Mouse (Mus musculus) adrenal gland, postnatal 4 days (tissue): ENCODE results near the gene Npepps. TPM values are rescaled to one million over a fixed set of nuclear protein-coding genes. Genes with fewer than 3 reads are reported as not detected.
"Not testable (repeated sequence)": the region's sequence is repeated elsewhere in the genome, so short reads cannot be mapped to it uniquely, and the experiment has no call there.

Source experiments
- DNase-seq, 2 experiments: peaks; one replicate each; pipeline ENCODE4 v3.0.0; 2021 to 2022; ENCODE audit warnings: low spot score in 2 of 2, mixed read lengths in 2 of 2
- long read RNA-seq, 2 experiments: library from polyadenylated mRNA; stranded (forward); transcript quantifications; one replicate each; pipeline ENCODE4 v2.0.0; 2021
- total RNA-seq, 2 experiments: library from RNA; stranded (reverse); gene quantifications; 2 replicates each; pipeline ENCODE4 v1.2.3; 2021

Npepps gene
- 10 to 100 TPM; 66.3 to 80.3 TPM for total RNA-seq
- long read RNA-seq, experiment 1, full-length matches to known transcripts: 4 of 19 reads
- long read RNA-seq, experiment 1, partial matches to known transcripts: 6 of 19 reads
- long read RNA-seq, experiment 1, other reads (novel, unspliced or antisense): 9 of 19 reads
- long read RNA-seq, experiment 2, full-length matches to known transcripts: 46 of 58 reads
- long read RNA-seq, experiment 2, partial matches to known transcripts: 5 of 58 reads
- long read RNA-seq, experiment 2, other reads (novel, unspliced or antisense): 7 of 58 reads

- peak; percentile 61 to 62 for DNase-seq
Observed at GRCm38 (mm10) chr11:97280216-97280861, at the start of gene Npepps. Gene Npepps (minus strand): TSS chr11:97280638.

GRCm38 (mm10) chr11:97328148-97328547 is 47.7 kb upstream of the Npepps start:
- no peak for DNase-seq

DNA sequence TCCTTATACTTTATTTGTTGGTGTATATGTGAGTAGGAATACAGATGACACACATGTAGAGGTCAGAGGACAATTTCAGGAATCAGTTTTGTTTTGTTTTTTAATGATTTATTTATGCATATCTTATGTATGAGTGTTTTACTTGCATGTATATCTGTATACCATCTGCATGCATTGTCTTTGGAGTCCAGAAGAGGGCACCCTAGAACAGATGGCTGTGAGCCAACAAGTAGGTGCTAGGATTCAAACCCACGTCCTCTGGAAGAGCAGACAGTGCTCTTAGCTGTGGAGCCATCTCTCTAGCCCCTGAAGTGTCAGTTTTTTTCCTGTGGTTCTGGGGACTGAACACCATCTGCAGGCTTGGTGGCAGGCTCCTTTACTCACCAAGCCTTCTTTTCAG is 44.8 kb upstream of the Npepps start:
- no peak for DNase-seq

GRCm38 (mm10) chr11:97321894-97322600 is 41.6 kb upstream of the Npepps start:
- DNase-seq: not testable (repeated sequence)

DNA sequence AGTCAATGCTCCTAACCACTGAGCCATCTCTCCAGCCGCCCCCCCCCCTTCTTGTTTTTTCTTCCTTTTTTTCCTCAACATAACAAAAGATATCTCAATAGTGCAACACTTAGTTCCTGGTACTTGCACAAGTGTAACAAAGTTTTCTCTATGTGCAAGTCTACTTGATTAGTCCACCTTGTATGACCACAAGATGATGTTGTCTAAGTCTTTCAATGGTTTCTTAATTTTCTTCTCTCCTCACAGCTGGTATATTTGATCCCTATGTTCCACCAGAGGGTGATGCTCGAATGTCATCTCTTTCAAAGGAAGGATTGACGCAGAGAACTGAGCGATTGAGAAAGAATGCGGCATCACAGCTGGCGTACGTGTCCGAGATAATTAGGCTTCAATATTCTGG is 40.8 kb upstream of the Npepps start:
- no peak for DNase-seq

DNA sequence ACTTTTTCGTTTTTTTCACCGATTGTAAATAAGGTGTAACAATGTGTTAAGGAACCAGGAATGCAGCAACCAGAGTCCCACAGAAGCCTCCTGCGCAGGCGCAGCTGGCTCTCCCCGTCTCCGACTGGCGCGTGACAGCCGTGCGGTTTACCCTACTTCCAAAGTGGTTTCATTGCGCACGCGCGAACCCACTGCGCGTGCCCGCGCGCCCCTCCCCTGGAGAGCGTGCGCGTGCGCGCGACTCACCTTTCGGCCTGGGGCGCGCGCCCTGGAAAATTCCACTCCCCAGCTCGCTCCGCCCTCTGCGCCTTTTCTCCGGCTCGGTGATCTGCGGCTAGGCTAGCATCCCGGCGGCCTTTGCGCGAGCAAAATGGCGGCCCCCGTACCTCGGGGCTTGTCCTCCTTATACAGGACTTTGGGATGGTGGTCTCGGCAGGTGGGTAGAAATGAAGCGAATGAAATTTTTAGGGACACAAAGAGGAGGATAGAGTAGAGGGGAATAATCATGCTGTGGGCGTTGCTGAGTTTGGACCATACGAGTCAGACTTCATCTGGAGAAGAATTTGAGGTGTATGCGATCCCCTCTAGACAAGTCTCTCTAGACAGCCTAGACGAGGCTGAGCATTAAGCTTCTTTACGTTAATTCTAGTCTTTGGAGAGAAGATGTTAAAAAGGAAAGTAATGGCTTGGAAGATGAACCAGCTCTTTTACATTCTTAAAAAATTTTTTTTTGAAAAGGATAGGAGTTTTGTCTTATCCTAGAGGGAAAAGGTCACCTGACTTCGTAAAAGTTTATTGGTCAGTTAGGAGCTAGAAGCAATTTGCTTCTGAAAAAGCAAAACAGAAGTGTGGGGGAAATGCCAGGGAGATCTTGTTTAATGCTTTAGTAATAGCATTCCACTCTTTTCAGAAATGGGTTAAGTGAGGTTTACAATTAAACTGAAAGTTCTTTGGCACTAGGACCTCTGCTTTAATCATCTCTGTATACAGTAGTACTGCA is 35.4 kb upstream of the Npepps start, which contains the start of gene Mrpl45:
Gene Mrpl45, plus strand, starts transcription at position 213 of the 1,000 bp plus-strand sequence.
- DNase-seq: peak; percentile 99

DNA sequence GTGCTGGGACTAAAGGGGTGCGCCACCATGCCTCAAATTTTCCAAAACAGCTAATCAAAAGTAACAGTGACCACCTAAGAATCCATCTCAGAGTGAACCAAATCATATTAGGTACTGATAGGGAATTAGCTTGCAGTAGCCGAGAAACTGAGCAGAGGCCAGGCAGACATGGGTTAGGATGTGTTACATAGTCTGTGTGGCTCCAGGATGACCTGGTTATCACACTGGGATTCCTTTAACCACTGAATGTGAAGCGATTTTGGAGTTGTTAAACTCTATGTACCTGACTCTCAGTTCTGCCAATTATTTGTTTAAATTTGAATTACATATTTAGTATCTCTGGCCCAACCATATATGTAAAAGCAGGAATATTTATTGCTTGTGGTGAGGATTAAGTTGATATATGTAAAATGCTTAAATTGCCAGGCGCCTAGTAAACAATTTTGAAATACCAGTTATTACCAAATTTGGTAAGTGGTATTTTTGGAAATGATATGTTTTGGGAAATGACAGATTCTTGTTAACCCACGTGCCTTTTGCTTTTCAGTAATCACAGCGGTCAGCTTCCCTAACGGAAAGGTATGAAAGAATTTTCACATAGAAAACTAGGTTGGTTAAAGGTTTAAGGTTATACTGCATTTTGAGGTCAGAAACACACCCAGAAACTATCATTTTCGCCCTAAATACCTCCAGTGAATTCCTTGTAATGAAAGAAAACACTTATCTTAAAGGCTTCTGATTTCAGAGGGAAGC is 34.5 kb upstream of the Npepps start:
- DNase-seq: no peak

- no peak for DNase-seq
Observed at GRCm38 (mm10) chr11:97314110-97314509, 33.7 kb upstream of the Npepps start.

GRCm38 (mm10) chr11:97312871-97313270 is 32.4 kb upstream of the Npepps start:
- not testable (repeated sequence) for DNase-seq

DNA sequence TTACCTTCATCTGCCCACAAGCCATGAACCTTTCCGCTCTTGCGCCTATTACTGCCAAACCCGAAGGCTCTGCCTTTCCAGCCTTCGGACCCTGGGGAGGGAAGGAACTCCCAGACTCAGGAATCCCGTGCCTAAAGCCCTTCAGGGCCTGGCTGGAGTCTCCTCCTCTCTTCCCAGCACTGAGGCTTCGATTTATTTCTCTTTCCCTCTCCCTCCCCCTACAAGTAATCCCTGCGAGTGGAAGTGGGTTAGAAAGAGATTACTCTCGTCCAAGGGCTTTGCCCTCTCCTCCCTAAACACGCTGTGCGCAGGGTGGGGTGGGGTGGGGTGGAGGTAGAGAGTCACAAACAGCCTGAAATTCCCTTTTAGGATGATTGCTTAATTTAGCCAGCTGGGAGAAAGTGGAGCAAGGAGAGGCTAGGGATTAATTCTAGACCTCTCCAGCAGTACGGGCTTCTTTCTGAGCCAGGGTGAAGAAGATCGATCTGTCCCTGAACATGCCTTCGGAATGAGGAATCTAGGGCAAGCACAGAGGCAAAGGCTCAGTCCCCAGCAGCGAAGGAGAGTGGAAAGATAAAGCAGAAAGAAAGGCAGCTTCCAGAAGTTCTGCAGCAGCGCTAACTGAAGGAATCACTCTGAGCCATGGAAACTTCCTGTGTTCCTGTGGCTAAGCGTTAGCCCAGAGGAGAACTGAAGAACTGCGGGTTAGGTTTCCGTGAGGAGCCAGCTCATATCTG is 30.6 kb upstream of the Npepps start:
- no peak for DNase-seq

DNA sequence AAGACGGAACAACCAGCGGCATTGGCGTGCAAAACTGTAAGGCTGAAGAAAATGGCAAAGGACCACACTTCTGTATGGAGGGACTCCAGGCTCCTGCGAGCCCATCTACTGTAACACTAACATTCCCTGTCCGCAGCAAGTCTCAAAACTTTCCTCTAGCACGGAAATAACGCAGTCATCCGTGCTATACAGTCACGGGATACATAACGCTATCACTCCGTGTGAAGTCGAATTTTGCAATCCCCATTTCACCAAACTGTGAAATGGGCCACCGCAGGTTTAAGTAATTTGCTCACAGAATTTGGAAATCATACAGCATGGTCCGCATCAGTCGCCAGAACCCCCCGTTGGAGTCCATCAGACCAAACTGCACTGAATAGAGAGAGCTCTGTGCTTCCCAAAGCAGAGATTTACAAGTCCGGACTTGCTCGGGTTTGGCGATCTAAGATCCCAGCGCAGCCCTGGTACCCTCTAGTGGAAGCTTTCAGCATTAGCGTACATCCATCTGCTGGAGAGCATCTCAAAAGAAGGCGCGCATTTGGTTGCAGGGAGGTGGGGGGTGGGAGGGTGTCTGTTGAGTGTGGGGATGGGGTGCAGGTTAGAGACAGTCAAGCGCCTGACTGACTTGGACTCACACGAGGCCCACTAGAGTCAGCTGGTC is 29.6 kb upstream of the Npepps start:
- peak in 1 of 2 experiments; percentile 37 for DNase-seq

- peak; percentile 43 to 61 for DNase-seq
Observed at GRCm38 (mm10) chr11:97309451-97309836, 29.0 kb upstream of the Npepps start.

DNA sequence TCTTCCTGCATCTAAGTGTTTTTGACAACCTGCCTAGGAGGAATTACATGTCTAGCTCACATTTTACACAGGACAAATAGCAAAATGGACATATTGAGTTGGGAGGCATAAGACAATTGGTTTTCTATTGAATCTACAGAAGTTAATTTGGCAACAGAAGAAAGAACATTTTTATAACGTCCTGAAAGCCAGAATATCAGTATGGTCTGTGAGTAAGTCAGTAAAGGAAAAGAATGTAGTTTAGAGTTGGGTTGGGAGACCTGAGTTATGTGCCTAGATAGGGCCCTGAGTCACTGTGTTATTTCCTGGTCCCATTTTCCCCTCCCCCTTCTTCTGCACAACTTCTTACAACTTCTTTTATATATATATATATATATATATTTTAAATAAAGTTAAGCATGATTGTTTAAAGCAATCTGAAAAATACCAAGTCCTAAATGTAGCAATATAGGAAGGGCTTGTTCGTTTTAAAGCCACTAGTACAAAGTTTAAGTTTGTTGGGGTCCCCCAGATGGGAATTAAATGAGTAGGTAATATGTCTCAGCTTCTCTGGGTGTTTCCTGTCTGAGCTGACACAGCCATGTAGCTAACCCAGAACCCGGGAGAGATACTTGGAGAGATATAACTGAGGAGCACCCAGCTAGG is 28.5 kb upstream of the Npepps start:
- DNase-seq: no peak

GRCm38 (mm10) chr11:97307294-97308069 is 27.0 kb upstream of the Npepps start:
- DNase-seq: no peak

DNA sequence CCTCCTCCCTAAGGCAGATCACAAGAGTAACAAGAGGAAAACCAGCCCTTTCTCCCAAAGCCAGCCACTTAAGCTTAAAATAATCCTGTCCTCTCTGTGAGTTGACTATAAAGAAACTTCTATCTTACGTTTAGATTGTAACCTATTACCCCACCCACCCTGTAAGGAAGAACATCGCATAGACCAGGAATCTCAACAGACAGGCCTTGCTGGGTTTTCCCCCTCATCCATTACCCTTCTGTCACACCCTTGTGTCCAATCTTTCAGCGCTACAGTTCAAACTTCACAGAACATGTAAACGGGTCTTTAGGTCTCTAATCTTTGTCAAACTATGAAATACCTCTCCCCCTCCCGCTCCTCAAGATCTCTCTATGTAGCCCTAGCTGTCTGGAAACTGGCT is 24.2 kb upstream of the Npepps start:
- no peak for DNase-seq

DNA sequence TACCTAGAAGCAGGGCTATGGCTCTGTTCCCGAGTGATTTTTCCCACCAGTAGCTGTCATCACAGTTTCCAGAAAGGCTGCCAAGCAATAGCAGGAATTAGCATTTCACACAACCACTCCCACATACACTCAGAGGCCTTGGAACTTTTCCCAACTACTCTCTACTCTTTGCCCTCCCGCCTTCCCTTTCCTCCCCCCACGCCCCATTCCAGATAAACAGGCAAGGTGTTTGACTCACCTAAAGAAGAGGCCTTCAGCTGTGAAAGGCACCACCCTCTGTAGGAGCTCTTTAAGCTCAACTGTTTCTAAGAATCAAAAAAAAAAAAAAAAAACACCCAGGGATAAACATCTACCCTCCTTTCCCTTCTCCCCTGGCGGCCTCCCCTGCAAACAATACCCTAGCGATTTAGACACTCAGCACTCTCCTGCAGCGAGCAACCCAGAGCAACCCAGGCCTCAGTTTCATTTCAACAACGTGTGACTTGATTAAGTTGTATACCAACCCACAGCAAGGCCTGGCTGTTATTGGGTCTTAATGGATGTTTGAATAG is 21.9 kb upstream of the Npepps start:
- no peak for DNase-seq

DNA sequence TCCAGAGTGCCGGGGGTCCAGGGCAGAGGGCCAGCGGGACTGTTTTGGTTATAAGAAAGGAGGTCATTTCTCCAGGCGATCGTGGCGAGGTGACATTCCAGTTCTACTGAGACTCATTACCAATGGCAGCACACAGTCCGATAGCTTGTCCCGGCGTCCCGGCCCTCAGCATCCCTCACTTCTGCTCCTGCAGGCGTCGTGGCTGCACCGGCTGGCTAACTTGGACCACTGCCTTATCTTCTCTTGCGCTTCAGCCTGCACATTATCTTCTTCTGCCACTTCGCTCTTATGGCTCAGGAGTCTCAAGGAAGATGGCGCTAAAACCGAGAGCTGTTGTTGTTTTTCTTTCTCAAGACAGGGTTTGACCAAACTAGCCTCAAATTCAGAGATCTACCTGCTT is 21.0 kb upstream of the Npepps start:
- no peak for DNase-seq
